In genomic region chr5:23612856-23613255, GRCm38 (mm10) we compare ENCODE assay signal across 22 mouse cellular contexts.
DNase-seq lines count a peak whose midpoint lies in the region; ATAC-seq and TF ChIP-seq lines count a peak whose summit lies in the region.
"Had no signal": no experiment of that assay in that cellular context is flagged by ENCODE, and none has a peak within 500 bp of the region (broad histone marks: within the 10 kb centered on the region; RNA-seq: fewer than 3 reads in every experiment).

No protein-coding gene starts in this region.

- no peaks in the 10 kb centered on the region for H3K27me3 ChIP-seq in embryonic facial prominence, embryonic 10.5 days (replicated peaks; ENCODE audit: low read depth, poor library complexity, severe bottlenecking)
- H3K27me3 ChIP-seq: forebrain, embryonic 13.5 days; liver, embryonic 15.5 days; midbrain, embryonic 15.5 days; neural tube, embryonic 12.5 days had no signal

- no peak overlapping the region for H3K4me3 ChIP-seq in lung, adult 2 months (replicated peaks; ENCODE audit: extremely low read depth, low read depth, low read length)
- no peak overlapping the region for H3K4me3 ChIP-seq in embryonic facial prominence, embryonic 10.5 days
- H3K4me3 ChIP-seq: forebrain, embryonic 13.5 days; gastrocnemius, adult 2 months; limb, embryonic 10.5 days; liver, embryonic 15.5 days; midbrain, embryonic 15.5 days; neural tube, embryonic 12.5 days had no signal

- ATAC-seq in granulocyte monocyte progenitor cell, adult 5-6 weeks (replicated peaks; ENCODE audit: poor library complexity, severe bottlenecking): peak; percentile 86
- ATAC-seq: forebrain, embryonic 13.5 days; midbrain, embryonic 15.5 days had no signal

- DNase-seq in heart, adult 11 months: peak; percentile 92
- DNase-seq in heart, postnatal 25 days (ENCODE audit: low spot score): no peak
- DNase-seq in lung, postnatal 10 days: peak; percentile 23
- no peak for DNase-seq in lung, adult 2 months
- DNase-seq in layer of hippocampus, postnatal 25 days (ENCODE audit: extremely low spot score in 1 of 2, low spot score in 1 of 2): no peak
- DNase-seq in embryonic facial prominence, embryonic 10.5 days (ENCODE audit: low spot score): no peak
- DNase-seq: cerebellum, adult 11-12 months; cerebellum, postnatal 25 days; embryo, embryonic 11 days; gastrocnemius, adult 2 months; kidney, adult 8-10 months; kidney, postnatal 10 days; liver; retina, postnatal 1 day; thymus, postnatal 14 days had no signal

- H3K4me1 ChIP-seq in lung, adult 2 months (ENCODE audit: control insufficient read depth, insufficient read depth, low read length): peaks cover 6% of the 10 kb centered on the region; the same call in 1 of the 2 replicates
- peaks cover 16% of the 10 kb centered on the region; the same call in 1 of the 2 replicates for H3K4me1 ChIP-seq in embryonic facial prominence, embryonic 10.5 days
- H3K4me1 ChIP-seq: neural tube, embryonic 12.5 days had no signal

- no peak for TF ChIP-seq CTCF in lung, adult 2 months (IDR thresholded peaks at IDR 0.05; ENCODE audit: insufficient read depth, low read length)

- no peaks in the 10 kb centered on the region for H3K9me3 ChIP-seq in embryonic facial prominence, embryonic 10.5 days
- H3K9me3 ChIP-seq: forebrain, embryonic 13.5 days; limb, embryonic 10.5 days; liver, embryonic 15.5 days; midbrain, embryonic 15.5 days; neural tube, embryonic 12.5 days had no signal

- H3K36me3 ChIP-seq in embryonic facial prominence, embryonic 10.5 days (replicated peaks): no peaks in the 10 kb centered on the region
- H3K36me3 ChIP-seq: limb, embryonic 10.5 days; liver, embryonic 15.5 days; midbrain, embryonic 15.5 days; neural tube, embryonic 12.5 days had no signal

- WGBS in lung, adult 2 months: 48% methylated on average over 3 of the region's 3 CpGs
- 88% methylated on average over 3 of the region's 3 CpGs for WGBS in embryonic facial prominence, embryonic 10.5 days

- no peak overlapping the region for H3K27ac ChIP-seq in embryonic facial prominence, embryonic 10.5 days (replicated peaks)
- H3K27ac ChIP-seq: forebrain, embryonic 13.5 days; gastrocnemius, adult 2 months; hindbrain, embryonic 14.5 days; limb, embryonic 10.5 days; liver, embryonic 15.5 days; midbrain, embryonic 15.5 days; neural tube, embryonic 12.5 days had no signal

- intact Hi-C loops in heart, postnatal 25 days (cut with DNase I): loop anchor here (5.0 kb wide), 1 partner anchor 56 kb away; no protein-coding TSS in a partner anchor

- TF ChIP-seq POLR2A in lung, adult 2 months (IDR thresholded peaks at IDR 0.05; ENCODE audit: borderline replicate concordance, extremely low read depth, low read depth, low read length): no peak

Comparison
In these comparisons a context has a peak if more than half of its experiments do, and no peak if none do; other contexts are left out.
1. DNase-seq: peak in heart, adult 11 months (single experiment) and lung, postnatal 10 days (single experiment); none in heart, postnatal 25 days (single experiment), lung, adult 2 months (single experiment), layer of hippocampus, postnatal 25 days (0 of 2) and embryonic facial prominence, embryonic 10.5 days (single experiment).